Mouse (Mus musculus) intestine, embryonic 16.5 days (tissue): ENCODE data around the gene Ccdc65. TPM values are rescaled to one million over a fixed set of nuclear protein-coding genes. Genes with fewer than 3 reads are reported as not detected.
A peak's percentile ranks its signal among the peaks of the same experiment; 100 is the strongest.

Experiments used
- ATAC-seq: fragments of 200-750 bp; cut with Nextera tagmentation; 2 replicates; pipeline ENCODE4 v1.8.0; 2017; ENCODE audit warnings: moderate TSS enrichment, moderate library complexity
- H3K27ac ChIP-seq: fragments of 300-500 bp; sonication (generic); 2 replicates; pipeline ENCODE4 v1.5.1; 2014; ENCODE audit warnings: mild to moderate bottlenecking, low read length
- H3K27me3 ChIP-seq: fragments of 300-500 bp; sonication (generic); replicated peaks from 2 replicates; pipeline ENCODE4 v1.6.1; 2014; ENCODE audit warnings: low read length, control low read depth, mixed read lengths; ENCODE audit not compliant: control insufficient read depth, insufficient read depth
- H3K36me3 ChIP-seq: fragments of 300-500 bp; sonication (generic); 2 replicates; pipeline ENCODE4 v1.6.1; 2014; ENCODE audit warnings: low read length, control low read depth; ENCODE audit not compliant: control insufficient read depth, insufficient read depth
- H3K4me1 ChIP-seq: fragments of 300-500 bp; sonication (generic); 2 replicates; pipeline ENCODE4 v1.6.1; 2014; ENCODE audit warnings: low read length, control low read depth, mixed read lengths; ENCODE audit not compliant: control insufficient read depth, insufficient read depth
- H3K4me2 ChIP-seq: fragments of 300-500 bp; sonication (generic); 2 replicates; pipeline ENCODE4 v1.6.1; 2014; ENCODE audit warnings: low read depth, low read length, control low read depth
- H3K4me3 ChIP-seq: fragments of 300-500 bp; sonication (generic); 2 replicates; pipeline ENCODE4 v1.5.1; 2014; ENCODE audit warnings: mild to moderate bottlenecking, low read length
- H3K9ac ChIP-seq: fragments of 300-500 bp; sonication (generic); 2 replicates; pipeline ENCODE4 v1.6.1; 2014; ENCODE audit warnings: low read depth, low read length
- H3K9me3 ChIP-seq: fragments of 300-500 bp; sonication (generic); 2 replicates; pipeline ENCODE4 v1.6.1; 2016; ENCODE audit warnings: low read length, control low read depth; ENCODE audit not compliant: control insufficient read depth
- WGBS: fragments of 180-500 bp; shearing (Covaris S2); extraction: QIAGEN DNeasy Blood & Tissue Kit; methylation state at CpG from one replicate; pipeline ENCODE4 v1.1.7; 2014; 5-methylcytosine and 5-hydroxymethylcytosine counted together
- polyA plus RNA-seq: library from polyadenylated mRNA; unstranded; fragments of >200 nt; fragmentation: Nextera tagmentation; extraction: Ambion mirVana; gene quantifications from 2 replicates; pipeline ENCODE4 v1.2.1, GENCODE M21; 2015

Ccdc65 gene
- polyA plus RNA-seq, 1 experiment from 2014 or later: 0.70 TPM

- Histone ChIP-seq H3K9ac (no peak overlapping the region), H3K27me3 (no peaks in the 10 kb centered on the region), H3K36me3 (no peaks in the 10 kb centered on the region), H3K27ac (no peak overlapping the region), H3K4me1 (no peaks in the 10 kb centered on the region), H3K4me3 (no peak overlapping the region), H3K4me2 (no peak overlapping the region), H3K9me3 (no peaks in the 10 kb centered on the region)
- no peak for ATAC-seq
- 76% methylated on average over 2 of the region's 2 CpGs for WGBS
Measured at GRCm38 (mm10) chr15:98689682-98690081, 18.3 kb upstream of the Ccdc65 start.

- H3K4me1 ChIP-seq: no peaks in the 10 kb centered on the region
- WGBS: 49% methylated on average over 7 of the region's 7 CpGs
Measured at GRCm38 (mm10) chr15:98691486-98692147, 16.4 kb upstream of the Ccdc65 start.

GRCm38 (mm10) chr15:98692171-98692715 is 15.8 kb upstream of the Ccdc65 start:
- H3K27me3 ChIP-seq: no peaks in the 10 kb centered on the region; the same call in 1 of the 2 replicates
- no peak overlapping the region for H3K4me2 ChIP-seq
- no peaks in the 10 kb centered on the region for H3K36me3 ChIP-seq
- H3K27ac ChIP-seq: no peak overlapping the region
- 31% methylated on average over 11 of the region's 11 CpGs for WGBS
- no peak overlapping the region for H3K4me3 ChIP-seq
- no peaks in the 10 kb centered on the region for H3K4me1 ChIP-seq
- H3K9ac ChIP-seq: no peak overlapping the region
- peak; percentile 52 for ATAC-seq
- no peaks in the 10 kb centered on the region for H3K9me3 ChIP-seq

More at GRCm38 (mm10) chr15:98691486-98692147, 16.4 kb upstream of the Ccdc65 start:
- H3K4me3 ChIP-seq: no peak overlapping the region
- H3K9ac ChIP-seq: no peak overlapping the region
- H3K27ac ChIP-seq: no peak overlapping the region
- ATAC-seq: no peak
- no peaks in the 10 kb centered on the region; the same call in 1 of the 2 replicates for H3K27me3 ChIP-seq
- H3K9me3 ChIP-seq: no peaks in the 10 kb centered on the region
- no peak overlapping the region for H3K4me2 ChIP-seq
- H3K36me3 ChIP-seq: no peaks in the 10 kb centered on the region

GRCm38 (mm10) chr15:98695726-98696125 is 12.3 kb upstream of the Ccdc65 start:
- no peak overlapping the region for H3K4me3 ChIP-seq
- WGBS: 39% methylated on average over 9 of the region's 9 CpGs
- no peaks in the 10 kb centered on the region for H3K36me3 ChIP-seq
- H3K27ac ChIP-seq: no peak overlapping the region
- peaks cover 10% of the 10 kb centered on the region for H3K27me3 ChIP-seq
- ATAC-seq: no peak
- H3K4me1 ChIP-seq: peaks cover 5% of the 10 kb centered on the region
- H3K4me2 ChIP-seq: no peak overlapping the region
- no peak overlapping the region for H3K9ac ChIP-seq
- no peaks in the 10 kb centered on the region for H3K9me3 ChIP-seq

GRCm38 (mm10) chr15:98696216-98696615 is 11.8 kb upstream of the Ccdc65 start:
- Histone ChIP-seq H3K9me3 (no peaks in the 10 kb centered on the region), H3K36me3 (no peaks in the 10 kb centered on the region), H3K4me1 (peaks cover 5% of the 10 kb centered on the region), H3K4me2 (no peak overlapping the region), H3K27me3 (peaks cover 15% of the 10 kb centered on the region), H3K4me3 (no peak overlapping the region), H3K9ac (no peak overlapping the region), H3K27ac (no peak overlapping the region)
- WGBS: 49% methylated on average over 8 of the region's 8 CpGs
- no peak for ATAC-seq

GRCm38 (mm10) chr15:98699190-98700105 is 8.6 kb upstream of the Ccdc65 start:
- WGBS: 6% methylated on average over 40 of the region's 40 CpGs

GRCm38 (mm10) chr15:98704312-98704711 is 3.7 kb upstream of the Ccdc65 start:
- Histone ChIP-seq H3K4me3 (no peak overlapping the region), H3K27me3 (peaks cover 23% of the 10 kb centered on the region), H3K36me3 (no peaks in the 10 kb centered on the region), H3K27ac (no peak overlapping the region), H3K4me2 (no peak overlapping the region), H3K9ac (no peak overlapping the region), H3K9me3 (no peaks in the 10 kb centered on the region), H3K4me1 (peaks cover 5% of the 10 kb centered on the region)
- no peak for ATAC-seq
- WGBS: 54% methylated on average over 9 of the region's 9 CpGs

More at GRCm38 (mm10) chr15:98699190-98700105, 8.6 kb upstream of the Ccdc65 start:
- Histone ChIP-seq H3K4me2 (peak overlapping the region; percentile 58), H3K27ac (no peak overlapping the region), H3K4me1 (peaks cover 5% of the 10 kb centered on the region), H3K9me3 (no peaks in the 10 kb centered on the region), H3K36me3 (no peaks in the 10 kb centered on the region), H3K9ac (peak overlapping the region; percentile 47; the same call in 1 of the 2 replicates), H3K4me3 (peak overlapping the region; percentile 33), H3K27me3 (peaks cover 21% of the 10 kb centered on the region)
- ATAC-seq: peak; percentile 83

- 12% methylated on average over 9 of the region's 9 CpGs for WGBS
- H3K27ac ChIP-seq: no peak overlapping the region
- no peaks in the 10 kb centered on the region for H3K36me3 ChIP-seq
- no peak overlapping the region for H3K4me3 ChIP-seq
- H3K4me2 ChIP-seq: no peak overlapping the region
- H3K9me3 ChIP-seq: no peaks in the 10 kb centered on the region
- no peaks in the 10 kb centered on the region for H3K4me1 ChIP-seq
- H3K27me3 ChIP-seq: no peaks in the 10 kb centered on the region
- H3K9ac ChIP-seq: no peak overlapping the region
- no peak for ATAC-seq
Measured at GRCm38 (mm10) chr15:98710442-98710841, 2.4 kb downstream of the Ccdc65 start.

GRCm38 (mm10) chr15:98714230-98714652 is 6.2 kb downstream of the Ccdc65 start:
- H3K4me1 ChIP-seq: no peaks in the 10 kb centered on the region
- H3K27ac ChIP-seq: no peak overlapping the region
- WGBS: 56% methylated on average over 5 of the region's 5 CpGs
- no peaks in the 10 kb centered on the region for H3K27me3 ChIP-seq
- H3K9me3 ChIP-seq: no peaks in the 10 kb centered on the region
- no peak overlapping the region for H3K4me2 ChIP-seq
- H3K36me3 ChIP-seq: no peaks in the 10 kb centered on the region
- ATAC-seq: peak; percentile 56; the same call in 1 of the 2 replicates
- no peak overlapping the region for H3K9ac ChIP-seq
- H3K4me3 ChIP-seq: no peak overlapping the region
